Mouse (Mus musculus): ENCODE data around the gene Rrbp1. TPM values are rescaled to one million over a fixed set of nuclear protein-coding genes. Genes with fewer than 3 reads are reported as not detected.

Gene Rrbp1
- polyA plus RNA-seq, 1 experiment from 2014 or later: 42.7 TPM

DNA sequence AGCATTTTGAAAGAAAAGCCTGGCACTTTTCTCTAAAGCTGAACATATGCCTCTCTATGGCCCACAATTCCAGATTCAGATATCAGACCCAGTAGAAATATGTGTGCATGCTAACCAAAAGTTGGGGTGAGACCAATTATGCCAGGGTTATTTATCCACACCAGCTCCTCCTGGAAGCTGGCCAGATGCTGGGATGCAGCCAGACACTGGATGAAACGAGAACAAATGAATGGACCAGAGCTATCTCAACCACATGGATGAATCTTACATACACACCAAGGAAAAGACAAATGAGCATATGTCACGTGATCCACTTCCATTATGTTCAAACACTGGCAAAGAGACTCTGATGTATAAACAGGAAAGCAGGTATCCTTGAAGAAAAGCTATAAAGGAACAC, 7.5 kb downstream of the Rrbp1 start:
- ATAC-seq (ENCODE audit: low FRiP score, low read depth): no peak
- 76% methylated on average over 2 of the region's 2 CpGs for WGBS
- no peak overlapping the region for H3K4me2 ChIP-seq (replicated peaks)

DNA sequence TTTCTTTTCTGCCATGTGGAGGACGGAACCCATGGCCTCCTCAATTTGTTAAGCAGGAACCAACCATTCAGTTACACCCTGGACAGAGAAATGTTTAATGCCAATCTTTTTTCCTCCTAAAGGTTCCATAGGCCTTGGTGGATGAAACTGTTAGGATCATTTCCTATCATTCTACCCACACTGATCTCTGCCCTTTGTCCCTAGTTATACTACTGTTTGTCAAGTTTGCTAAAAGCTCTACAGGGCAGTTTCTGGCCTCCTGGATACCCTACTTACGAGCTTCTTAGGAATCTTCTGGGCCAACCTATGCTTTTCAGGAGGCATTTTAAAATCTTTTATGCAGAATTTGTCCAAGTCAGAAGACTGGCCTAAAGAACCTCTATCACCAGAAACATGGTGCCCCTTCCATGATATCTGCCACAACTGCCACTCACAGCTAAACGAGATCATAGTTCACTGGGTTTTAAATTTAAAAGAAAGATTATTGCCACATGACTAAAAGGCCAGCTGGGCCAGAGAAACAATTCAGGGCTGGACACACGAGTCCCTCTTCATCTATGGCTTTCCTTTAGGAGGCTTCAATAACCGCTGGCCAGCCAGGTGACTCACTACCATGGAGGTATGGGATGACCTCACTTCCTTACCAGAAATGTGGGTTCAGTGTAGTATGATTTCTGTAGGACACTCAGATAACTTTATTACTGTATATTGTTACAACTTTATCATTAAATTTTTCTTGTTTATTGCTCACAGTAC, 8.7 kb downstream of the Rrbp1 start:
- no peak overlapping the region for H3K4me3 ChIP-seq
- H3K9ac ChIP-seq: no peak overlapping the region
- no peaks in the 10 kb centered on the region for H3K9me3 ChIP-seq
- no peak for ATAC-seq (ENCODE audit: low FRiP score, low read depth)
- no peaks in the 10 kb centered on the region for H3K4me1 ChIP-seq
- no peaks in the 10 kb centered on the region for H3K27me3 ChIP-seq (replicated peaks)
- no peaks in the 10 kb centered on the region for H3K36me3 ChIP-seq
- H3K27ac ChIP-seq: no peak overlapping the region
- WGBS: 88% methylated on average over 5 of the region's 5 CpGs
- no peak overlapping the region for H3K4me2 ChIP-seq (replicated peaks)

More for the DNA sequence above, 7.5 kb downstream of the Rrbp1 start:
- Histone ChIP-seq H3K9me3 (no peaks in the 10 kb centered on the region), H3K4me3 (no peak overlapping the region), H3K27me3 (replicated peaks) (no peaks in the 10 kb centered on the region), H3K36me3 (no peaks in the 10 kb centered on the region), H3K27ac (no peak overlapping the region), H3K4me1 (no peaks in the 10 kb centered on the region), H3K9ac (no peak overlapping the region)

DNA sequence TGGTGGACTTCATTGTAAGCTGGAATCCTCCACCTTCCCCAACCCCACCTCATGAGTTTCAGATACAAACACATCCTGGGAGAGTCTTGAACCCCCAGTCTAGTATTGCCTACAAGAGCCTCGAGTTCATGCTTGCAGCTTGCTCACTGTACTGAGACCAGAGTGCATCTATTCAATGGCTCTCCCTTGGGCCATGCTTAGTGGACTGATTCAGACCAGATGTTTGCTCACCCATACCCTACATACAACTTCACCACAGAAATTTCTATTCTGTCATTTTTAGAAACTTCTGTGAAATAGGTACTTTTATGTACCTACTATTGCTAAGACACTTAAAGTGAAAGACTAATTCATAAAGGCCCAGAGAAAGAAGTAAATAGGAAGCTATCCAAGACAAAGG, 18.1 kb downstream of the Rrbp1 start:
- Histone ChIP-seq H3K9ac (no peak overlapping the region), H3K27ac (no peak overlapping the region), H3K4me3 (no peak overlapping the region), H3K36me3 (0 out of 2 replicates have a peak, but pooled peaks cover 3% of the 10 kb centered on the region), H3K9me3 (no peaks in the 10 kb centered on the region), H3K4me1 (no peaks in the 10 kb centered on the region), H3K27me3 (replicated peaks) (no peaks in the 10 kb centered on the region), H3K4me2 (replicated peaks) (no peak overlapping the region)
- ATAC-seq (ENCODE audit: low FRiP score, low read depth): no peak
- whole genome bisulfite sequencing: 87% methylated on average over 1 of the region's 1 CpGs

DNA sequence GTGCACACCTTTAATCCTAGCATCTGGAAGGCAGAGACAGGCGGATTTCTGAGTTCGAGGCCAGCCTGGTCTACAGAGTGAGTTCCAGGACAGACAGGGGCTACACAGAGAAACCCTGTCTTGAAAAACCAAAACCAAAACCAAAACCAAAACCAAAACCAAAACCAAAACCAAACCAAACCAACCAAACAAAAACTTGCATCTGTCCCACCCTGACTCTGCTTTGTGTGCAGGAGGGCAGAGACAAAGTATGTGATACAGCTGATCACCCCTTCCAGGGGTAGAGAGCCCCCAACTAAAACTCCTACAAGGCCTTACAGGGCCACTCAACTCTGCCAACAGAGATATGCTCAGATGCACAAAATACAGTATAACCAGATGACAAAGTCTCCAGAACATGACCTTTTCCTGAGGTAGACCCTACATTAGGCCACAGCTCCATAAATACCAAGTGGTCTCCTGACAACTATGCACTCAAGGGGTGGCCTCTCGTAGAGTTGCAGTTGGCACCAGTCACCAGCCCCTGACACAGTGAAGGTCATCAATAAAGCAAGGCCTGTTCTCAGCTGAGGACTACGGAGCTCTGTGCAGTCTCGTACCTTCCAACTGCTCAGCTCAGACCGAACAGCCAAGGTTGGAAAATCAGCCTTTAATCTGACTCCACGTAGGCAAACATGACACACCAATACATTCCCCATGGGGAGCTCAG, 18.9 kb downstream of the Rrbp1 start:
- H3K4me3 ChIP-seq: no peak overlapping the region
- H3K4me2 ChIP-seq (replicated peaks): no peak overlapping the region
- no peak for ATAC-seq (ENCODE audit: low FRiP score, low read depth)
- 96% methylated on average over 7 of the region's 7 CpGs for WGBS
- H3K27me3 ChIP-seq (replicated peaks): no peaks in the 10 kb centered on the region
- H3K4me1 ChIP-seq: no peaks in the 10 kb centered on the region
- H3K9ac ChIP-seq: no peak overlapping the region
- no peaks in the 10 kb centered on the region for H3K9me3 ChIP-seq
- 0 out of 2 replicates have a peak, but pooled peaks cover 7% of the 10 kb centered on the region for H3K36me3 ChIP-seq
- no peak overlapping the region for H3K27ac ChIP-seq

DNA sequence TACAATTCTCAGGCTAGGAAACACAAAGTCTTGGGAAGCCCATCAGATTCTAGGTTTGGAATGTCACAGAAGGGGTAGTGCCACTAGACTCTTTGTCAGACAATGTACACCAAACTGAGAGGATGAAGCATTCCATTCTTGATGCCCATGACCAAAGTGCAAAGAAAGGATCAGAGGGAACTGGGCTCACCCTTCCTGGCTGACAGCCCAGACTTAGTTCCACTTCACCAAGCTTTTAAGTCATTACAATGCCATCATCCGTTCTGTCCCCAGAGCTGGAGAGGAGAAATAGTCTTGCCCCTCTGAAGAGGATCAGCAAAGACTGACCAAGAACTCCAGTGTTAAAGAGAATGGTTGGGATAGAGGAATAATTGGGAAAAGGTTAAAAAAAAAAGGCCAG, 20.1 kb downstream of the Rrbp1 start:
- H3K4me2 ChIP-seq (replicated peaks): no peak overlapping the region
- H3K9me3 ChIP-seq: no peaks in the 10 kb centered on the region
- no peak overlapping the region for H3K4me3 ChIP-seq
- H3K27me3 ChIP-seq (replicated peaks): no peaks in the 10 kb centered on the region
- ATAC-seq (ENCODE audit: low FRiP score, low read depth): no peak
- 43% methylated on average over 1 of the region's 1 CpGs for WGBS
- H3K4me1 ChIP-seq: no peaks in the 10 kb centered on the region
- H3K36me3 ChIP-seq: 0 out of 2 replicates have a peak, but pooled peaks cover 7% of the 10 kb centered on the region
- H3K27ac ChIP-seq: no peak overlapping the region
- H3K9ac ChIP-seq: no peak overlapping the region

DNA sequence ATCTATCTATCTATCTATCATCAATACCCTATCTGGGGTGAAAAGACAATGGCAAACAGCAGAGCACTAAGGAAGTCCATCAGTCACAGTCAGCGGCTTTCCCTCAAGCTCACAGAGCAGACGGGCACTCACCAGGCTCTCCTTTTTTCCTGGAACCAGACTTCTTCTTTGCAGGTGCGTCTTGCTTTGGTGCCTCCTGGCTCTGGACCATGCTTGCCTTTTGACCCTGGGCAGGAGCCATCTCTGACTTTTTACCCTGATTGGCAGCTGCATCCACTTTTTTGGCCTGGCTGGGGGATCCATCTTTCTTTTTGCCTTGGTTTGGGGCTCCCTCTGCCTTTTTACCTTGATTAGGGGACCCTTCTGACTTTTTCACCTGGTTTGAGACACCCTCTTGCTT, 23.0 kb downstream of the Rrbp1 start:
- 85% methylated on average over 3 of the region's 3 CpGs for WGBS
- ATAC-seq (ENCODE audit: low FRiP score, low read depth): no peak
- peaks cover 5% of the 10 kb centered on the region; the same call in 1 of the 2 replicates for H3K4me1 ChIP-seq

GRCm38 (mm10) chr2:143987485-143987884, 23.6 kb downstream of the Rrbp1 start:
- no peak overlapping the region for H3K9ac ChIP-seq
- ATAC-seq (ENCODE audit: low FRiP score, low read depth): no peak
- no peak overlapping the region for H3K4me2 ChIP-seq (replicated peaks)
- no peak overlapping the region for H3K4me3 ChIP-seq
- H3K4me1 ChIP-seq: peaks cover 5% of the 10 kb centered on the region; the same call in 1 of the 2 replicates
- 84% methylated on average over 2 of the region's 2 CpGs for WGBS
- no peaks in the 10 kb centered on the region for H3K9me3 ChIP-seq
- 0 out of 2 replicates have a peak, but pooled peaks cover 7% of the 10 kb centered on the region for H3K36me3 ChIP-seq
- H3K27ac ChIP-seq: no peak overlapping the region
- no peaks in the 10 kb centered on the region for H3K27me3 ChIP-seq (replicated peaks)

More for the DNA sequence above, 23.0 kb downstream of the Rrbp1 start:
- Histone ChIP-seq H3K36me3 (0 out of 2 replicates have a peak, but pooled peaks cover 7% of the 10 kb centered on the region), H3K9ac (no peak overlapping the region), H3K27me3 (replicated peaks) (no peaks in the 10 kb centered on the region), H3K4me2 (replicated peaks) (no peak overlapping the region), H3K9me3 (no peaks in the 10 kb centered on the region), H3K4me3 (no peak overlapping the region), H3K27ac (no peak overlapping the region)

DNA sequence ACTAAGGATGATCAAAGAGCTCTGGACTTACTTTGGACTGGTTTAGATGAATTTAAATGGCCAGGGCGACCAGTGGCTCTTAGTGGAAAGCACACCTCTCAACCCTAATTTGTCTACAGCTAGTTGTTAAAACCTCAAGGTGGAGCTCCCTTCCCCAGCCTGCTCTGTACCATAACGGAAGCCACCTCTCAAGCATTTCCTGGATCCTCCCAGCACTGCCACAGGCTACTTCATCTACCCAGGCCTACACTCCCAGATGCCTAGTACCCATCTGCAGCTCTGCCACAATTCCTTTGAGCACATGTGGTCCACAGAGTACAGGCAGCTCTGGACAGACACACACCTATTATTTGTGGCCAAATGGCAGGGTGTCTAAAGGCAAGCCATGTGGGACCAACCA, 27.6 kb downstream of the Rrbp1 start:
- H3K4me3 ChIP-seq: no peak overlapping the region
- no peak overlapping the region for H3K4me2 ChIP-seq (replicated peaks)
- peaks cover 5% of the 10 kb centered on the region; the same call in 1 of the 2 replicates for H3K4me1 ChIP-seq
- H3K9me3 ChIP-seq: no peaks in the 10 kb centered on the region
- 80% methylated on average over 2 of the region's 2 CpGs for WGBS
- 0 out of 2 replicates have a peak, but pooled peaks cover 4% of the 10 kb centered on the region for H3K36me3 ChIP-seq
- ATAC-seq (ENCODE audit: low FRiP score, low read depth): no peak
- no peak overlapping the region for H3K27ac ChIP-seq
- no peaks in the 10 kb centered on the region for H3K27me3 ChIP-seq (replicated peaks)
- H3K9ac ChIP-seq: no peak overlapping the region

DNA sequence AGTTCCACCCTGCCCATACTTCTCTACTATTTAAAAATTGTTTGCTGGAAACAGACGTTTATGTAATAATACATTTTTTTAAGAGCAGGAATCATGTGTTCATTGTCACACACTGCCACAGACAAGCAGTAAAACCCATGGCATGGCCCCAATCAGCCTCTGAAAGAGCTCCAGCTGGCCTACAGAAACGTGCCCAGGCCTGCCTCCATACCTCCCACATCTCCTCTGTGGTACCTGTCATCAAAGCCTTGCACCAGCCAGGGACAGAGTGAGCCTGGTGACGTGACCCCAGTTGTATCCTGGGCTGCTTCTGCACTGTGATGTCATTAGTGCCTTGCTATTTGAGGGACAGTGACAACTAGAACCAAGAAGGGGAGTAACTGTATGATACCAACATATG, 28.2 kb downstream of the Rrbp1 start:
- 50% methylated on average over 3 of the region's 3 CpGs for WGBS
- no peak for ATAC-seq (ENCODE audit: low FRiP score, low read depth)
- Histone ChIP-seq H3K4me1 (peaks cover 5% of the 10 kb centered on the region; the same call in 1 of the 2 replicates), H3K27me3 (replicated peaks) (no peaks in the 10 kb centered on the region), H3K9ac (no peak overlapping the region), H3K9me3 (no peaks in the 10 kb centered on the region), H3K36me3 (0 out of 2 replicates have a peak, but pooled peaks cover 4% of the 10 kb centered on the region), H3K27ac (no peak overlapping the region), H3K4me2 (replicated peaks) (no peak overlapping the region), H3K4me3 (no peak overlapping the region)

GRCm38 (mm10) chr2:143982152-143982551, 28.9 kb downstream of the Rrbp1 start:
- Histone ChIP-seq H3K4me3 (no peak overlapping the region), H3K4me2 (replicated peaks) (no peak overlapping the region), H3K27ac (no peak overlapping the region), H3K9ac (no peak overlapping the region), H3K9me3 (no peaks in the 10 kb centered on the region), H3K27me3 (replicated peaks) (no peaks in the 10 kb centered on the region), H3K4me1 (peaks cover 5% of the 10 kb centered on the region; the same call in 1 of the 2 replicates), H3K36me3 (no peaks in the 10 kb centered on the region)
- ATAC-seq (ENCODE audit: low FRiP score, low read depth): no peak
- 77% methylated on average over 4 of the region's 4 CpGs for WGBS

GRCm38 (mm10) chr2:143980781-143981398, 30.2 kb downstream of the Rrbp1 start:
- Histone ChIP-seq H3K27ac (no peak overlapping the region), H3K9me3 (no peaks in the 10 kb centered on the region), H3K27me3 (replicated peaks) (no peaks in the 10 kb centered on the region), H3K4me3 (no peak overlapping the region), H3K36me3 (no peaks in the 10 kb centered on the region), H3K4me1 (peaks cover 5% of the 10 kb centered on the region; the same call in 1 of the 2 replicates), H3K4me2 (replicated peaks) (no peak overlapping the region), H3K9ac (no peak overlapping the region)
- peak; percentile 84 for ATAC-seq (ENCODE audit: low FRiP score, low read depth)
- 47% methylated on average over 6 of the region's 6 CpGs for WGBS

Data from neural tube, embryonic 12.5 days (tissue).